Mouse (Mus musculus) embryonic facial prominence, embryonic 12.5 days (tissue): ENCODE measurements around the gene Anapc11. TPM values are rescaled to one million over a fixed set of nuclear protein-coding genes. Genes with fewer than 3 reads are reported as not detected.

Experiments
- ATAC-seq: fragments of 200-750 bp; cut with Nextera tagmentation; 2 replicates; pipeline ENCODE4 v1.8.0; 2017; ENCODE audit not compliant: insufficient number of reproducible peaks, insufficient read depth, low FRiP score, low TSS enrichment
- H3K27ac ChIP-seq: fragments of 300-500 bp; sonication (generic); 2 replicates; pipeline ENCODE4 v1.5.1; 2016; ENCODE audit warnings: mild to moderate bottlenecking
- H3K27me3 ChIP-seq: fragments of 300-500 bp; sonication (generic); 2 replicates; pipeline ENCODE4 v1.6.1; 2016; ENCODE audit warnings: mild to moderate bottlenecking, moderate library complexity
- H3K36me3 ChIP-seq: fragments of 300-500 bp; sonication (generic); 2 replicates; pipeline ENCODE4 v1.6.1; 2016; ENCODE audit warnings: mild to moderate bottlenecking
- H3K4me1 ChIP-seq: fragments of 300-500 bp; sonication (generic); 2 replicates; pipeline ENCODE4 v1.6.1; 2016
- H3K4me2 ChIP-seq: fragments of 300-500 bp; sonication (generic); replicated peaks from 2 replicates; pipeline ENCODE4 v1.6.1; 2016; ENCODE audit warnings: mild to moderate bottlenecking, moderate library complexity
- H3K4me3 ChIP-seq: fragments of 300-500 bp; sonication (generic); 2 replicates; pipeline ENCODE4 v1.5.1; 2016; ENCODE audit warnings: mild to moderate bottlenecking
- H3K9ac ChIP-seq: fragments of 300-500 bp; sonication (generic); 2 replicates; pipeline ENCODE4 v1.6.1; 2016; ENCODE audit warnings: mild to moderate bottlenecking, moderate library complexity
- H3K9me3 ChIP-seq: fragments of 300-500 bp; sonication (generic); 2 replicates; pipeline ENCODE4 v1.6.1; 2016; ENCODE audit warnings: mild to moderate bottlenecking, moderate library complexity
- WGBS: fragments of 180-500 bp; shearing (Covaris S2); methylation state at CpG from one replicate; pipeline ENCODE4 v1.1.7; 2016; 5-methylcytosine and 5-hydroxymethylcytosine counted together
- microRNA-seq: library from miRNA; unstranded; fragments of <30 nt; microRNA quantifications from one replicate; pipeline ENCODE4, GENCODE M21; 2017
- polyA plus RNA-seq: library from polyadenylated mRNA; unstranded; fragments of >200 nt; fragmentation: Nextera tagmentation; extraction: Ambion mirVana; gene quantifications from 2 replicates; pipeline ENCODE4 v1.2.1, GENCODE M21; 2016

Gene Anapc11
- polyA plus RNA-seq, 1 experiment from 2014 or later = 191 TPM

DNA sequence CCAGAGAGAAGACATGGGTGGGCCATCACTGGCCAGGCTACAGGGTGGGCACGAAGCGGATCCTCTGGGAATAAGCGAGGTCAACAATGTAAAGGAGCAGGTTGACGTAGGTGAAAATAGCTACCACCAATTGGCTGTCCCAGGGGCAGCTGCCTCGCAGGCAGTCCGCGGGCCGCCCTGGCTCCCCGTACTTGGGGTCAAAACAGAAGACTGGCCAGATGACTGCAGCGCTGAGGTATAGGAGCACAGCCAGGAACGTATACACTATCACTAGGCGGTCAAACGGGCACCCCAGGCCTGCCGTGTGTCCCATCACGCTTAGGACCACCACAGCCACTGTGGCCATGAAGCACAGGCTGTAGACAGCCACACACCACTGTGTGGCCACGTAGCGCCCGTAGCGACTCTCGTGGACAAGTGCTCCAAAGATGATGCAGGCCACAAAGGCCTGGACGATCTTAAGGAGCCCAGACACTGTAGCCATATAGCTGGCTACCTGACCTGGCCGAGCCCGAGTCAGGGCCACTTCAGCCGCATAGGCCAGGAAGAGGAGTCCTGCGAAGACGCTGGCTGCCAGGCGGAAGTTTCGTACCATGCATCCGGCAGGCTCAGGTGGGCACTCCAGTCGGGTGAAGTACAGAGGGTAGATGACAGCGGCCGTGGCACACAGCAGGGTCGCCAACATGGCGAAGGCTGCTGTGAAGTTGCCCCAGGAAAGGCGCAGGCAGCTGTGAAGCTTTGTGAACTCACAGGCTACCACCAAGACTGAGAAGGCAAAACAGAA is 49.0 kb downstream of the Anapc11 start:
- H3K9me3 ChIP-seq = no peaks in the 10 kb centered on the region
- no peaks in the 10 kb centered on the region for H3K36me3 ChIP-seq
- H3K27me3 ChIP-seq = peaks cover 25% of the 10 kb centered on the region
- 78% methylated on average over 35 of the region's 35 CpGs for WGBS
- H3K9ac ChIP-seq = no peak overlapping the region
- no peak for ATAC-seq
- H3K27ac ChIP-seq = no peak overlapping the region
- H3K4me3 ChIP-seq = no peak overlapping the region
- no peak overlapping the region; the same call in 1 of the 2 replicates for H3K4me2 ChIP-seq
- H3K4me1 ChIP-seq = peaks cover 17% of the 10 kb centered on the region

DNA sequence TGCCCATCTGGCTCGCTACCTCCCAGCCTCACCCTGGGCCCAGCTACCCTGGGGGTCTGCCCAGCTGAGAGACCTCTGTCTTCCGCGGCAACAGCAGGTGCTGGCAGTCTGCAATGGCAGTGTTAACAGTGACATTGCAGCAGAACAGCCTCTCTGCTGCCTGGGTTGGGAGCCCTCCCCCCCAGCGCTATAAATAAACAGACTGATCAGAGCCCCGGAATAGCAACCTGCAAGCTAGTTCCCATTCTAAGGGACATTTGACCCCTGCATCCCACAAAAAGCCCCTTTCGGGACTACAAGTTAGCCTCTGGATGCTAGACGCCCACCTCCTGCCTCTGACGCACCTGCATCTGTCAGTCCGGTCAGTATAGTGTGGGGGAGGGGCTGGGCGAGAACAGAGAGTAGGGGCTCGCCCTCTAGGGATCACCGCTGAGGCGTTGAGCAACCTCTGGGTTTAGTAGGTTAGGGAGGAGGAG is 49.8 kb downstream of the Anapc11 start, which contains the start of gene Myadml2:
Gene Myadml2 (minus strand): TSS at position 158 of the 476 bp plus-strand sequence.
- Histone ChIP-seq H3K36me3 (no peaks in the 10 kb centered on the region), H3K4me3 (peak within 1 kb of the TSS; percentile 4; the same call in 1 of the 2 replicates), H3K4me2 (peak within 1 kb of the TSS; percentile 32), H3K27me3 (peaks cover 17% of the 10 kb centered on the region), H3K9me3 (no peaks in the 10 kb centered on the region), H3K27ac (no peak within 1 kb of the TSS), H3K4me1 (peaks cover 9% of the 10 kb centered on the region), H3K9ac (no peak within 1 kb of the TSS)
- 5% methylated on average over 13 of the region's 13 CpGs for WGBS
- no peak for ATAC-seq

DNA sequence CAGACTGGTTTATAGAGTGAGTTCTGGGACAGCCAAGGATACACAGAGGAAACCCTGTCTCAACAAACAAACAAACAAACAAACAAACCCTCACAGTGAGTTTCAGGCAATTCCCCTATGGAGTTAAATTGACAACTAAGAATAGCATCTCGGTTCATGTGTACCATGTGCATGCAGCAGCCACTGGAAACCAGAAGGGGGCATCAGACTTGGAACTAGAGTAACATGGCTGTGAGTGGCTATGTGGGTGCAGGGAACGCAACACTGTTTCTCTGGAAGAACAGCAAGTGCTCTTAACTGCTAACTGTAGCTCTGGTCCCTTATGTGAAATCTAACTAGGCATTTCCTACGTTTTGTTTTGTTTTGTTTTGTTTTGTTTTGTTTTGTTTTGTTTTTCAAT is 53.7 kb downstream of the Anapc11 start:
- Histone ChIP-seq H3K27me3 (peaks cover 28% of the 10 kb centered on the region), H3K4me3 (no peak overlapping the region), H3K9ac (no peak overlapping the region), H3K4me2 (no peak overlapping the region), H3K36me3 (no peaks in the 10 kb centered on the region), H3K9me3 (no peaks in the 10 kb centered on the region), H3K4me1 (peaks cover 8% of the 10 kb centered on the region), H3K27ac (no peak overlapping the region)
- no peak for ATAC-seq
- 71% methylated on average over 3 of the region's 3 CpGs for WGBS

GRCm38 (mm10) chr11:120654741-120655140 is 56.5 kb downstream of the Anapc11 start:
- H3K27ac ChIP-seq = no peak overlapping the region
- ATAC-seq = no peak
- H3K4me2 ChIP-seq = no peak overlapping the region
- peaks cover 43% of the 10 kb centered on the region for H3K27me3 ChIP-seq
- H3K9me3 ChIP-seq = no peaks in the 10 kb centered on the region
- H3K36me3 ChIP-seq = no peaks in the 10 kb centered on the region
- 52% methylated on average over 3 of the region's 3 CpGs for WGBS
- no peak overlapping the region for H3K4me3 ChIP-seq
- no peak overlapping the region for H3K9ac ChIP-seq
- H3K4me1 ChIP-seq = no peaks in the 10 kb centered on the region

GRCm38 (mm10) chr11:120657301-120657700 is 59.1 kb downstream of the Anapc11 start:
- H3K27me3 ChIP-seq = peaks cover 69% of the 10 kb centered on the region
- H3K9me3 ChIP-seq = no peaks in the 10 kb centered on the region
- no peaks in the 10 kb centered on the region for H3K36me3 ChIP-seq
- H3K4me3 ChIP-seq = no peak overlapping the region
- H3K27ac ChIP-seq = no peak overlapping the region
- H3K4me2 ChIP-seq = no peak overlapping the region
- WGBS = 85% methylated on average over 4 of the region's 4 CpGs
- ATAC-seq = no peak
- H3K4me1 ChIP-seq = peaks cover 16% of the 10 kb centered on the region; the same call in 1 of the 2 replicates
- H3K9ac ChIP-seq = no peak overlapping the region

Small RNA genes within 50 kb of the gene (microRNA-seq; reads per million reads assigned to microRNA genes)
- 1.8 reads per million, percentile 3 among the genes with 10 or more reads in this experiment for gene Mir6936

Other genes with a start within 250 kb of the Anapc11 start
- gene Actg1, start 249.9 kb upstream of the Anapc11 start, polyA plus RNA-seq = 3,148 and 3,183 TPM in 2 replicates
- gene Fscn2, start 236.9 kb upstream of the Anapc11 start, polyA plus RNA-seq = 0.61 and 0.78 TPM in 2 replicates
- gene Faap100, start 219.7 kb upstream of the Anapc11 start, polyA plus RNA-seq = 44.6 and 48.3 TPM in 2 replicates
- 48.8 and 52.9 TPM in 2 replicates for gene Nploc4, start 160.7 kb upstream of the Anapc11 start, polyA plus RNA-seq
- 2.1 and 3.6 TPM in 2 replicates for gene Tspan10, start 155.8 kb upstream of the Anapc11 start, polyA plus RNA-seq
- 0.28 TPM in 1 of 2 replicates, not detected in the other for gene Pde6g, start 144.9 kb upstream of the Anapc11 start, polyA plus RNA-seq
- gene Oxld1, start 140.4 kb upstream of the Anapc11 start, polyA plus RNA-seq = 11.2 and 12.0 TPM in 2 replicates
- 41.8 and 42.2 TPM in 2 replicates for gene Ccdc137, start 140.3 kb upstream of the Anapc11 start, polyA plus RNA-seq
- 62.9 and 64.2 TPM in 2 replicates for gene Arl16, start 130.8 kb upstream of the Anapc11 start, polyA plus RNA-seq
- 126 and 128 TPM in 2 replicates for gene Mrpl12, start 113.8 kb upstream of the Anapc11 start, polyA plus RNA-seq
- 52.6 and 57.4 TPM in 2 replicates for gene Slc25a10, start 106.6 kb upstream of the Anapc11 start, polyA plus RNA-seq
- 1.7 and 2.1 TPM in 2 replicates for gene Gcgr, start 67.7 kb upstream of the Anapc11 start, polyA plus RNA-seq
- gene Mcrip1, start 48.7 kb upstream of the Anapc11 start, polyA plus RNA-seq = 234 and 242 TPM in 2 replicates
- 0.36 TPM in 1 of 2 replicates, not detected in the other for gene Ppp1r27, start 47.3 kb upstream of the Anapc11 start, polyA plus RNA-seq
- gene P4hb, start 25.2 kb upstream of the Anapc11 start, polyA plus RNA-seq = 622 and 637 TPM in 2 replicates
- gene Arhgdia, start 16.8 kb upstream of the Anapc11 start, polyA plus RNA-seq = 561 and 568 TPM in 2 replicates
- gene Alyref, start 56 bp upstream of the Anapc11 start, polyA plus RNA-seq = 683 and 688 TPM in 2 replicates
- 0.99 TPM in 1 of 2 replicates, not detected in the other for gene Npb, start 10.1 kb downstream of the Anapc11 start, polyA plus RNA-seq
- 143 and 147 TPM in 2 replicates for gene Pcyt2, start 19.5 kb downstream of the Anapc11 start, polyA plus RNA-seq
- 29.7 and 30.4 TPM in 2 replicates for gene Sirt7, start 26.8 kb downstream of the Anapc11 start, polyA plus RNA-seq
- gene Mafg, start 35.2 kb downstream of the Anapc11 start, polyA plus RNA-seq = 33.6 and 34.8 TPM in 2 replicates
- 25.3 and 26.5 TPM in 2 replicates for gene Pycr1, start 45.3 kb downstream of the Anapc11 start, polyA plus RNA-seq
- 0.47 TPM in 1 of 2 replicates, not detected in the other for gene Myadml2, start 49.7 kb downstream of the Anapc11 start, polyA plus RNA-seq
- 5.1 and 6.3 TPM in 2 replicates for gene Notum, start 62.8 kb downstream of the Anapc11 start, polyA plus RNA-seq
- gene Aspscr1, start 74.6 kb downstream of the Anapc11 start, polyA plus RNA-seq = 131 and 139 TPM in 2 replicates
- 131 TPM in 2 replicates for gene Cenpx, start 115.3 kb downstream of the Anapc11 start, polyA plus RNA-seq
- gene Lrrc45, start 115.5 kb downstream of the Anapc11 start, polyA plus RNA-seq = 77.5 and 83.7 TPM in 2 replicates
- gene Rac3, start 123.0 kb downstream of the Anapc11 start, polyA plus RNA-seq = 59.7 and 62.8 TPM in 2 replicates
- 11.5 and 12.3 TPM in 2 replicates for gene Dcxr, start 128.9 kb downstream of the Anapc11 start, polyA plus RNA-seq
- gene Cbr2, start 133.7 kb downstream of the Anapc11 start, polyA plus RNA-seq = 5.9 and 6.1 TPM in 2 replicates
- gene Hmga1b, start 164.4 kb downstream of the Anapc11 start, polyA plus RNA-seq = 4.2 and 5.8 TPM in 2 replicates
- gene Rfng, start 185.8 kb downstream of the Anapc11 start, polyA plus RNA-seq = 47.0 and 47.2 TPM in 2 replicates
- 243 and 245 TPM in 2 replicates for gene Gps1, start 185.9 kb downstream of the Anapc11 start, polyA plus RNA-seq
- gene Dus1l, start 198.0 kb downstream of the Anapc11 start, polyA plus RNA-seq = 66.1 and 70.5 TPM in 2 replicates
- 74.2 and 77.0 TPM in 2 replicates for gene Fasn, start 226.1 kb downstream of the Anapc11 start, polyA plus RNA-seq